Mouse (Mus musculus) limb, embryonic 14.5 days (tissue): ENCODE measurements around the gene Rbms3. TPM values are rescaled to one million over a fixed set of nuclear protein-coding genes. Genes with fewer than 3 reads are reported as not detected.
A peak's percentile ranks its signal among the peaks of the same experiment; 100 is the strongest.

Source experiments
- ATAC-seq: fragments of 200-750 bp; cut with Nextera tagmentation; 2 replicates; pipeline ENCODE4 v1.8.0; 2017; ENCODE audit warnings: low read depth, moderate number of reproducible peaks, moderate TSS enrichment; ENCODE audit not compliant: low FRiP score
- DNase-seq: peaks from one replicate; pipeline ENCODE4 v3.0.0-alpha.2; 2015; ENCODE audit warnings: low spot score
- H3K27ac ChIP-seq: fragments of 300-500 bp; sonication (generic); replicated peaks from 2 replicates; pipeline ENCODE4 v1.5.1; 2014; ENCODE audit warnings: low read depth, mild to moderate bottlenecking, low read length, moderate library complexity, mixed read lengths
- H3K27me3 ChIP-seq: fragments of 300-500 bp; sonication (generic); 2 replicates; pipeline ENCODE4 v1.6.1; 2014; ENCODE audit warnings: low read length, mixed read lengths; ENCODE audit not compliant: control insufficient read depth, insufficient read depth
- H3K36me3 ChIP-seq: fragments of 300-500 bp; sonication (generic); 2 replicates; pipeline ENCODE4 v1.6.1; 2014; ENCODE audit warnings: mild to moderate bottlenecking, low read length, moderate library complexity, mixed read lengths; ENCODE audit not compliant: control insufficient read depth, insufficient read depth
- H3K4me1 ChIP-seq: fragments of 300-500 bp; sonication (generic); 2 replicates; pipeline ENCODE4 v1.6.1; 2014; ENCODE audit warnings: antibody characterized with exemption, low read length, mixed read lengths; ENCODE audit not compliant: control insufficient read depth, insufficient read depth
- H3K4me2 ChIP-seq: fragments of 300-500 bp; sonication (generic); replicated peaks from 2 replicates; pipeline ENCODE4 v1.6.1; 2014; ENCODE audit warnings: low read depth, mild to moderate bottlenecking, low read length, moderate library complexity; ENCODE audit not compliant: severe bottlenecking
- H3K4me3 ChIP-seq: fragments of 300-500 bp; sonication (generic); replicated peaks from 2 replicates; pipeline ENCODE4 v1.5.1; 2014; ENCODE audit warnings: low read length
- H3K9ac ChIP-seq: fragments of 300-500 bp; sonication (generic); 2 replicates; pipeline ENCODE4 v1.6.1; 2014; ENCODE audit warnings: mild to moderate bottlenecking, low read depth, low read length, moderate library complexity; ENCODE audit not compliant: severe bottlenecking
- H3K9me3 ChIP-seq: fragments of 300-500 bp; sonication (generic); 2 replicates; pipeline ENCODE4 v1.6.1; 2016; ENCODE audit warnings: low read length; ENCODE audit not compliant: control insufficient read depth
- POLR2A ChIP-seq: fragments of 200-500 bp; IDR thresholded peaks from 2 replicates; pipeline ENCODE4 v1.8.0; 2012; ENCODE audit warnings: inconsistent platforms, mild to moderate bottlenecking, moderate library complexity, borderline replicate concordance; ENCODE audit not compliant: insufficient read depth, insufficient read length; ENCODE audit errors: extremely low read depth
- WGBS: fragments of 180-500 bp; shearing (Covaris S2); extraction: QIAGEN DNeasy Blood & Tissue Kit; methylation state at CpG from one replicate; pipeline ENCODE4 v1.1.7; 2014; 5-methylcytosine and 5-hydroxymethylcytosine counted together
- polyA plus RNA-seq, 2 experiments: library from polyadenylated mRNA; depleted of rRNA in 1 of 2; stranded (reverse) in 1 of 2; unstranded in 1 of 2; fragments of >200 nt; fragmentation: Nextera tagmentation in 1 of 2; extraction: Ambion mirVana in 1 of 2; gene quantifications; 2 replicates each; pipeline versions ENCODE4 v1.2.1 to v1.2.3; 2012 to 2014

The Rbms3 gene
- polyA plus RNA-seq, 2 experiments = 42.1 to 94.5 TPM

DNA sequence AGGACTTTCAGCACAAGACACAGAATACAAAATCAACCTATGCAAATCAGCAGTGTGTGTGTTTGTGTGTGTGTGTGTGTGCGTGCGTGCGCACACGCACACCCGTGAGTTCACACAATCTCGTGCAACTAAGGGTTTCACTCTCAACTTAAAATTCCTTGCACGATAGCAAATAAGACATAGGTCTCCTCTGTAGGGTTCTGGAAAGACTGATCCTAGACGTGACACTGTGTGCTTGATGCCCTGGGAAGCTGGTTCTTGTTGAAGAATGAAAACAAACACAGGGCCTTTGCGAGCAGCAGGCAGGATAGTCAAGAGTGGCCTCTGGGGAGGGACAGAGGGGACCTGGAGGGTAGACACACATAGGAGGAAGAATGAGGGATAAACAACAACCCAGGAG is 544.0 kb downstream of the Rbms3 start:
- Histone ChIP-seq H3K4me3 (no peak overlapping the region), H3K4me1 (no peaks in the 10 kb centered on the region), H3K36me3 (peaks cover 8% of the 10 kb centered on the region), H3K9me3 (no peaks in the 10 kb centered on the region), H3K9ac (no peak overlapping the region), H3K4me2 (no peak overlapping the region), H3K27me3 (no peaks in the 10 kb centered on the region), H3K27ac (no peak overlapping the region)
- WGBS = 89% methylated on average over 9 of the region's 9 CpGs
- TF ChIP-seq POLR2A = no peak
- ATAC-seq (no peak), DNase-seq (no peak)

DNA sequence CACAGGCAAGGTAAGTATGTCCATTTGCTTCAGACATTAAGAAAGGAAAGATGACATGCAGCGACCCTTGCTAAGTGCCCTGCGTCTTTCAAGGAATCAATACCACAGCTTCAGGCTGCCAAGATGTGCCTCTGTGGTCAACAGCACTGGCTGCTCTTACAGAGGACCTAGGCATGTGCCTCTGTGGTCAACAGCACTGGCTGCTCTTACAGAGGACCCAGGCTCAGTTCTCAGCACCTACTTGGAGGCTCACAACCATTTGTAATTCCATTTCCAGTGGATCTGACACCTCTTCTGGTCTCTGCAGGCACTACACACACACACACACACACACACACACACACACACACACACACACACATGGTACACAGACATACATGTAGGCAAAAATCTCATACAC is 545.2 kb downstream of the Rbms3 start:
- DNase-seq (no peak), ATAC-seq (no peak)
- no peak overlapping the region for H3K4me2 ChIP-seq
- H3K36me3 ChIP-seq = 0 out of 2 replicates have a peak, but pooled peaks cover 6% of the 10 kb centered on the region
- 97% methylated on average over 2 of the region's 2 CpGs for WGBS
- no peak overlapping the region for H3K9ac ChIP-seq
- H3K4me1 ChIP-seq = peaks cover 1% of the 10 kb centered on the region; the same call in 1 of the 2 replicates
- no peaks in the 10 kb centered on the region for H3K9me3 ChIP-seq
- no peak for TF ChIP-seq POLR2A
- no peak overlapping the region for H3K4me3 ChIP-seq
- H3K27ac ChIP-seq = no peak overlapping the region
- H3K27me3 ChIP-seq = no peaks in the 10 kb centered on the region

DNA sequence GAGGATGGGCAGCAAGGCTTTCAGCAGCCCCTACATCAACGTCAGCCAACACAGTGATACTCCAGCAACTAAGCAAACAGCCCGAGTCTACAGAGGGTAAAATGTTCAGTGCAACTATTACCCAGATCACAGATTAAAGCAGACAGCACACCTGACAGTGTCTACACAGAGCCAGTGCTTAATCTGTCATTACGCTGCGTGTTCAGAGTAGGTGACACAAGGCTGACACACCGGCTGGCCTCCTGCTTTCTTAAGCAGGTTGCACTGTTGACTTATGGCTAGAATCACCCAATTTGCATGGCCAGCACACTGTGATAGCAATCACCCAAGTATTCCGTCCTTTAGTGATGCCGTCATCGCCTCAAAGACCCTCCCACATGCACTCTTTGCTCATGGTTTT is 550.2 kb downstream of the Rbms3 start:
- H3K9me3 ChIP-seq = no peaks in the 10 kb centered on the region
- DNase-seq = no peak
- no peaks in the 10 kb centered on the region for H3K27me3 ChIP-seq
- ATAC-seq = no peak
- no peak for TF ChIP-seq POLR2A
- H3K36me3 ChIP-seq = no peaks in the 10 kb centered on the region
- peaks cover 19% of the 10 kb centered on the region for H3K4me1 ChIP-seq
- H3K4me3 ChIP-seq = no peak overlapping the region
- no peak overlapping the region for H3K27ac ChIP-seq
- WGBS = 80% methylated on average over 8 of the region's 8 CpGs
- no peak overlapping the region for H3K9ac ChIP-seq
- H3K4me2 ChIP-seq = no peak overlapping the region

DNA sequence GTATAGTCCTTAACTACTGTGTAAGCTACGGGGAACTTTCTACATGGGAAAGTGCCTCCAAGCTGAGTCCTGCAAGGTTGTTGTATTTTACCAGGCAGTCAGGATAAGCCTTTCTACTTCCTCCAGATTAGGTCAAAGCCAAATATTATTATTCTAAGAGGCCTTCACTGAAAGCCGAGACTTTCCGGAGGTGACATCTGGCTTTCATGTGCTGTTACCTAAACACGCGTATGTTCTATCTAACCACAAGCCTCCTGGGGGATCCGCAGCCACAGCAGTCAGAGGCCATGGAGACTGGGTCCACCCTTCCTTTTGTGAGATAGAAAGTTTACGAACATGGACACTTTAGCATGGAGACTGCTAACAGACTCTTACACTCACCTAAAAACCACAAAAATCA is 552.2 kb downstream of the Rbms3 start:
- H3K27ac ChIP-seq = no peak overlapping the region
- DNase-seq (no peak), ATAC-seq (no peak)
- H3K4me1 ChIP-seq = peaks cover 32% of the 10 kb centered on the region
- no peaks in the 10 kb centered on the region for H3K27me3 ChIP-seq
- no peaks in the 10 kb centered on the region for H3K36me3 ChIP-seq
- 34% methylated on average over 7 of the region's 7 CpGs for WGBS
- no peak overlapping the region for H3K4me2 ChIP-seq
- no peaks in the 10 kb centered on the region for H3K9me3 ChIP-seq
- H3K4me3 ChIP-seq = no peak overlapping the region
- TF ChIP-seq POLR2A = no peak
- H3K9ac ChIP-seq = no peak overlapping the region

DNA sequence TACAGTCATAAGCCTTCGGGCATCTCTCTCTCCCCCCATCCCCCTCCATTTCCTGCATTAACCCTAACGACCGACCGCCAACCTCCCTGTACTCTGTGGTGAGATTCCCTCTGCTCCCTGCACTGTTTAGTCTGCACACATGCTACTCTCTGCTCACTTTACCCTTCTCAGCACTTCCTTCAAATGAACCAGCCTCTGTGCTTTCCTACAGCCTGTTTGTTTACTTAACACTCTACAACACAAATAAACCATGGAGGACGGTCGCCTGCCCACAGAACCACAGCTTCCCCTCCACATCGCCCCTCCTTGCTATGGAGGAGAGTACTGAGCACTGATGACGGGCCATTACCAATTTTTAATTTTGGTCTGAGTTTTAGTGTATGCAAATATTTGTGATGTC is 552.9 kb downstream of the Rbms3 start:
- Histone ChIP-seq H3K4me3 (no peak overlapping the region), H3K27ac (no peak overlapping the region), H3K9me3 (no peaks in the 10 kb centered on the region), H3K4me2 (no peak overlapping the region), H3K4me1 (peaks cover 37% of the 10 kb centered on the region), H3K9ac (no peak overlapping the region), H3K36me3 (no peaks in the 10 kb centered on the region), H3K27me3 (no peaks in the 10 kb centered on the region)
- no peak for TF ChIP-seq POLR2A
- no peak for ATAC-seq
- no peak for DNase-seq
- WGBS = 53% methylated on average over 8 of the region's 8 CpGs

DNA sequence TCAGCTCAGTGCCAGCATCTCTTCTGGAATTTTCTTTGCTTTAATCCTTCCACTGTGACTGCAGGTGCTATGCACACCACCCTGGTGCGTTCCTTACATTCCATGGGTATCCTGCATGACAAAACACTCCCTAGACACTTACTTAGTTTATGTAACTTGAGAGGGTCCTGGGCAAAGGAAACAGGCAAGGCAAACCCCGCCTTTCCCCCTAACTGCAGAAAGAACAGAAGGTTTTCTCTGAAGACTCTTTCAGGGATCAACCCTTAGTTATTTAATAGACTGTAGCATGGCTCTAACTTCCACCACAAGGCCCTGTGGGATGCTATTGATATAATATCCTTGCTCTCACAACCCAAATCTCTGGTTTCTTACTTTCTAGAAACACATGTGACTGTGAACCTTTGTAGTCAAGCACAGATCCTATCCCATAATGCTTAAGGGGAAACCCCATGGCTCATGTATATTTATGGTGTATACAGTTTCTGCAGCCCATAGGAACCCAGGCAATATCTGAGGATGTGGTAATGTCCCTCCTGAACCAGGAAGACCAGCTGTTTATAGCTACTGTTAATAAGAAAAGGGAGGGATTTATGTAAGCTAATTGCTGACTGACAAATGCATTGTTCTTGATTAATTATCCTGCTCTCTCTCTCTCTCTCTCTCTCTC is 557.1 kb downstream of the Rbms3 start:
- ATAC-seq = peak; percentile 86
- 0 out of 2 replicates have a peak overlapping the region, but pooled peaks have one; percentile 38 for H3K27ac ChIP-seq
- H3K27me3 ChIP-seq = no peaks in the 10 kb centered on the region
- H3K4me2 ChIP-seq = no peak overlapping the region
- no peak overlapping the region for H3K9ac ChIP-seq
- DNase-seq = peak; percentile 71
- H3K4me1 ChIP-seq = peaks cover 26% of the 10 kb centered on the region
- TF ChIP-seq POLR2A = no peak
- no peak overlapping the region for H3K4me3 ChIP-seq
- H3K9me3 ChIP-seq = no peaks in the 10 kb centered on the region
- 2% methylated on average over 2 of the region's 2 CpGs for WGBS
- no peaks in the 10 kb centered on the region for H3K36me3 ChIP-seq
